Mouse (Mus musculus) bone marrow, adult 2 months (tissue): ENCODE measurements around the gene Rasip1.

Source experiments
- CTCF ChIP-seq: fragments of 200-500 bp; IDR thresholded peaks from 2 replicates; pipeline ENCODE4 v1.5.1; 2011; ENCODE audit warnings: low read length, control low read depth; ENCODE audit not compliant: control insufficient read depth, insufficient read depth
- POLR2A ChIP-seq: fragments of 200-500 bp; IDR thresholded peaks from 2 replicates; pipeline ENCODE4 v1.6.1; 2011; ENCODE audit warnings: low read depth, mild to moderate bottlenecking, control low read depth, low read length, borderline replicate concordance; ENCODE audit not compliant: control insufficient read depth

GRCm38 (mm10) chr7:45597013-45597412, 30.3 kb upstream of the Rasip1 start:
- TF ChIP-seq CTCF (no peak), POLR2A (no peak)
